Mouse (Mus musculus) mature B cell (primary cell): ENCODE measurements around the gene Cfap299.

ENCODE experiments used
- in situ Hi-C: fragments of 300-500 bp; cut with MboI; formaldehyde crosslinking; loops from 2 replicates; pipeline ENCODE4 v1.14.3; 2019

Gene Cfap299

GRCm38 (mm10) chr5:98617416-98617815 is 288.3 kb downstream of the Cfap299 start:
- in situ Hi-C loops, result no loop called here

- in situ Hi-C loops, result no loop called here
Observed at GRCm38 (mm10) chr5:98650345-98650744, 321.2 kb downstream of the Cfap299 start.

GRCm38 (mm10) chr5:98651049-98651448 is 321.9 kb downstream of the Cfap299 start:
- in situ Hi-C loops, result no loop called here

- in situ Hi-C loops, result no loop called here
Observed at GRCm38 (mm10) chr5:98688254-98688653, 359.1 kb downstream of the Cfap299 start.

GRCm38 (mm10) chr5:98692070-98692469 is 363.0 kb downstream of the Cfap299 start:
- in situ Hi-C loops, result no loop called here

GRCm38 (mm10) chr5:98696336-98696735 is 367.2 kb downstream of the Cfap299 start:
- in situ Hi-C loops, result no loop called here

GRCm38 (mm10) chr5:98703963-98704362 is 374.9 kb downstream of the Cfap299 start:
- in situ Hi-C loops, result no loop called here

GRCm38 (mm10) chr5:98706597-98706996 is 377.5 kb downstream of the Cfap299 start:
- in situ Hi-C loops, result no loop called here

- in situ Hi-C loops, result no loop called here
Observed at GRCm38 (mm10) chr5:98715392-98715791, 386.3 kb downstream of the Cfap299 start.

- in situ Hi-C loops, result no loop called here
Observed at GRCm38 (mm10) chr5:98732157-98733009, 403.3 kb downstream of the Cfap299 start.

GRCm38 (mm10) chr5:98733010-98733399 is 403.9 kb downstream of the Cfap299 start:
- in situ Hi-C loops, result no loop called here

GRCm38 (mm10) chr5:98761858-98762652 is 433.0 kb downstream of the Cfap299 start:
- in situ Hi-C loops, result no loop called here

GRCm38 (mm10) chr5:98778588-98778987 is 449.5 kb downstream of the Cfap299 start:
- in situ Hi-C loops, result no loop called here

GRCm38 (mm10) chr5:98782066-98782465 is 453.0 kb downstream of the Cfap299 start:
- in situ Hi-C loops, result no loop called here

GRCm38 (mm10) chr5:98787735-98788134 is 458.6 kb downstream of the Cfap299 start:
- in situ Hi-C loops, result no loop called here

- in situ Hi-C loops, result no loop called here
Observed at GRCm38 (mm10) chr5:98788568-98788967, 459.5 kb downstream of the Cfap299 start.

GRCm38 (mm10) chr5:98790894-98791607 is 461.9 kb downstream of the Cfap299 start:
- in situ Hi-C loops, result no loop called here

GRCm38 (mm10) chr5:98801495-98801894 is 472.4 kb downstream of the Cfap299 start:
- in situ Hi-C loops, result no loop called here

GRCm38 (mm10) chr5:98804761-98805160 is 475.7 kb downstream of the Cfap299 start:
- in situ Hi-C loops, result no loop called here

- in situ Hi-C loops, result no loop called here
Observed at GRCm38 (mm10) chr5:98806492-98806891, 477.4 kb downstream of the Cfap299 start.

GRCm38 (mm10) chr5:98807022-98807421 is 477.9 kb downstream of the Cfap299 start:
- in situ Hi-C loops, result no loop called here

- in situ Hi-C loops, result no loop called here
Observed at GRCm38 (mm10) chr5:98807953-98808352, 478.8 kb downstream of the Cfap299 start.
